Mouse (Mus musculus) layer of hippocampus, postnatal 36 days (tissue): ENCODE data around the gene Hist1h2ab. TPM values are rescaled to one million over a fixed set of nuclear protein-coding genes. Genes with fewer than 3 reads are reported as not detected.

Source experiments
- DNase-seq, 2 experiments: peaks; one replicate each; pipeline ENCODE4 v3.0.0; 2022
- microRNA-seq, 2 experiments: library from miRNA; unstranded; fragments of <30 nt; microRNA quantifications; one replicate each; pipeline ENCODE4 v1.2.0; 2021
- total RNA-seq, 2 experiments: library from RNA; stranded (reverse); gene quantifications; 2 replicates each; pipeline ENCODE4 v1.2.3; 2021

The Hist1h2ab gene
- total RNA-seq, 2 experiments from 2014 or later: 29.8 to 37.0 TPM

GRCm38 (mm10) chr13:23792520-23792919, 41.6 kb downstream of the Hist1h2ab start:
- peak in 1 of 2 experiments; percentile 37 for DNase-seq

- no peak for DNase-seq
These were observed 48.5 kb downstream of the Hist1h2ab start for GRCm38 (mm10) chr13:23799405-23799804.

Small RNA genes lying within 50 kb of the gene (microRNA-seq; reads per million reads assigned to microRNA genes)
- gene Gm44314 (0 reads per million in 2 experiments), gene Gm44484 (0 reads per million in 2 experiments)

Other genes with a start within 250 kb of the Hist1h2ab start
- gene Hist1h4h, start 220.1 kb upstream of the Hist1h2ab start, total RNA-seq: 100 to 1,000 TPM; 363 to 377 TPM
- 10 to 100 TPM; 12.2 to 14.4 TPM for gene Hist1h2af, start 217.2 kb upstream of the Hist1h2ab start, total RNA-seq
- 1 to 10 TPM; 3.9 to 4.9 TPM for gene Hist1h3g, start 215.7 kb upstream of the Hist1h2ab start, total RNA-seq
- gene Hist1h2bh, start 207.7 kb upstream of the Hist1h2ab start, total RNA-seq: 1 to 10 TPM; 1.1 to 1.2 TPM
- 10 to 100 TPM; 16.2 to 17.4 TPM for gene Hist1h3f, start 207.1 kb upstream of the Hist1h2ab start, total RNA-seq
- 100 to 1,000 TPM; 143 to 156 TPM for gene Hist1h4f, start 199.5 kb upstream of the Hist1h2ab start, total RNA-seq
- gene Hist1h1d, start 197.9 kb upstream of the Hist1h2ab start, total RNA-seq: 1 to 10 TPM; 4.3 to 6.0 TPM
- 10 to 100 TPM; 47.8 to 49.2 TPM for gene Hist1h3e, start 188.8 kb upstream of the Hist1h2ab start, total RNA-seq
- 1 to 10 TPM; 5.6 to 6.4 TPM for gene Hist1h2ae, start 179.9 kb upstream of the Hist1h2ab start, total RNA-seq
- 10 to 100 TPM; 74.7 to 86.4 TPM for gene Hist1h2bg, start 179.7 kb upstream of the Hist1h2ab start, total RNA-seq
- gene Hist1h2bf, start 176.9 kb upstream of the Hist1h2ab start, total RNA-seq: 10 to 100 TPM; 30.2 to 30.9 TPM
- gene Hist1h2ad, start 176.7 kb upstream of the Hist1h2ab start, total RNA-seq: 1 to 10 TPM; 5.2 to 9.9 TPM
- gene Hist1h3d, start 175.4 kb upstream of the Hist1h2ab start, total RNA-seq: 10 to 100 TPM; 12.8 to 15.5 TPM
- 100 to 1,000 TPM; 132 to 135 TPM for gene Hist1h4d, start 169.5 kb upstream of the Hist1h2ab start, total RNA-seq
- gene Hist1h2be, start 130.0 kb upstream of the Hist1h2ab start, total RNA-seq: 10 to 100 TPM; 12.0 to 12.3 TPM
- 10 to 100 TPM; 42.1 to 46.4 TPM for gene Hist1h1e, start 128.6 kb upstream of the Hist1h2ab start, total RNA-seq
- 1 to 10 TPM; 2.7 to 3.5 TPM for gene Hist1h2ac, start 67.2 kb upstream of the Hist1h2ab start, total RNA-seq
- 10 to 100 TPM; 50.8 to 57.7 TPM for gene Hist1h2bc, start 66.9 kb upstream of the Hist1h2ab start, total RNA-seq
- not detected for gene Hist1h1t, start 55.3 kb upstream of the Hist1h2ab start, total RNA-seq
- 10 to 100 TPM; 95.4 to 98.7 TPM for gene Hist1h4c, start 52.7 kb upstream of the Hist1h2ab start, total RNA-seq
- gene Hfe, start 40.3 kb upstream of the Hist1h2ab start, total RNA-seq: 1 to 10 TPM; 1.7 to 3.0 TPM
- 10 to 100 TPM; 52.8 to 55.3 TPM for gene Hist1h1c, start 12.3 kb upstream of the Hist1h2ab start, total RNA-seq
- gene Hist1h3c, start 5.5 kb upstream of the Hist1h2ab start, total RNA-seq: 1 to 10 TPM; 2.5 to 5.2 TPM
- gene Hist1h2bb, start 4.4 kb upstream of the Hist1h2ab start, total RNA-seq: 10 to 100 TPM; 23.0 to 24.2 TPM
- gene Hist1h3b, start 1.1 kb downstream of the Hist1h2ab start, total RNA-seq: 10 to 100 TPM; 15.0 to 21.4 TPM
- gene Hist1h4b, start 5.9 kb downstream of the Hist1h2ab start, total RNA-seq: 10 to 100 TPM; 83.9 to 89.6 TPM
- 10 to 100 TPM; 35.4 to 47.1 TPM for gene Hist1h4a, start 10.1 kb downstream of the Hist1h2ab start, total RNA-seq
- 10 to 100 TPM; 37.3 to 46.3 TPM for gene Hist1h3a, start 11.3 kb downstream of the Hist1h2ab start, total RNA-seq
- 10 to 100 TPM; 17.0 to 19.5 TPM for gene Hist1h1a, start 12.5 kb downstream of the Hist1h2ab start, total RNA-seq
- gene Trim38, start 18.8 kb downstream of the Hist1h2ab start, total RNA-seq: under 1 TPM in 1 of 2 experiments, not detected in 1; 0.18 TPM
- under 1 TPM in 1 of 2 experiments, not detected in 1; 0.23 TPM for gene Slc17a2, start 55.9 kb downstream of the Hist1h2ab start, total RNA-seq
- gene Slc17a3, start 88.3 kb downstream of the Hist1h2ab start, total RNA-seq: not detected
- gene Slc17a1, start 116.6 kb downstream of the Hist1h2ab start, total RNA-seq: not detected
- not detected for gene Slc17a4, start 163.9 kb downstream of the Hist1h2ab start, total RNA-seq
- not detected for gene Hist1h2ba, start 183.0 kb downstream of the Hist1h2ab start, total RNA-seq
- gene Hist1h2aa, start 183.3 kb downstream of the Hist1h2ab start, total RNA-seq: not detected
- gene Scgn, start 240.1 kb downstream of the Hist1h2ab start, total RNA-seq: 1 to 10 TPM in 1 of 2 experiments, under 1 TPM in 1; 0.99 to 1.2 TPM